Comparison of ENCODE assay signal across 21 mouse cellular contexts in genomic region chr3:53469650-53470049, GRCm38 (mm10). TPM values are rescaled to one million over a fixed set of nuclear protein-coding genes. Genes with fewer than 3 reads are reported as not detected.
DNase-seq lines count a peak whose midpoint lies in the region; ATAC-seq lines count a peak whose summit lies in the region.
"Had no signal": no experiment of that assay in that cellular context is flagged by ENCODE, and none has a peak within 500 bp of the region (broad histone marks: within the 10 kb centered on the region; RNA-seq: fewer than 3 reads in every experiment).

No protein-coding gene starts in this region.

- H3K27ac ChIP-seq in intestine, embryonic 16.5 days (ENCODE audit: low read length) = no peak overlapping the region
- no peak overlapping the region for H3K27ac ChIP-seq in intestine, embryonic 15.5 days
- H3K27ac ChIP-seq in kidney, embryonic 16.5 days (ENCODE audit: low read length) = no peak overlapping the region
- H3K27ac ChIP-seq in liver, embryonic 12.5 days = no peak overlapping the region
- H3K27ac ChIP-seq: embryonic facial prominence, embryonic 10.5 days; forebrain, embryonic 13.5 days; heart, adult 2 months; heart, embryonic 15.5 days had no signal

- 75% methylated on average over 5 of the region's 5 CpGs for WGBS in intestine, embryonic 16.5 days
- WGBS in intestine, embryonic 15.5 days = 80% methylated on average over 5 of the region's 5 CpGs
- 91% methylated on average over 5 of the region's 5 CpGs for WGBS in kidney, embryonic 16.5 days
- WGBS in liver, embryonic 12.5 days (ENCODE audit: insufficient replicate concordance) = 81% methylated on average over 5 of the region's 5 CpGs

- H3K4me2 ChIP-seq in intestine, embryonic 16.5 days (ENCODE audit: low read depth, low read length) = no peak overlapping the region
- no peak overlapping the region for H3K4me2 ChIP-seq in intestine, embryonic 15.5 days (replicated peaks)
- H3K4me2 ChIP-seq in kidney, embryonic 16.5 days (replicated peaks; ENCODE audit: low read depth, low read length) = no peak overlapping the region
- no peak overlapping the region for H3K4me2 ChIP-seq in liver, embryonic 12.5 days
- H3K4me2 ChIP-seq: forebrain, embryonic 13.5 days; heart, embryonic 11.5 days; heart, embryonic 15.5 days had no signal

- peaks cover 16% of the 10 kb centered on the region for H3K36me3 ChIP-seq in intestine, embryonic 16.5 days (ENCODE audit: control insufficient read depth, insufficient read depth, low read length)
- peaks cover 30% of the 10 kb centered on the region for H3K36me3 ChIP-seq in intestine, embryonic 15.5 days
- H3K36me3 ChIP-seq in kidney, embryonic 16.5 days (ENCODE audit: insufficient read depth, low read length) = peaks cover 47% of the 10 kb centered on the region
- H3K36me3 ChIP-seq in liver, embryonic 12.5 days = peaks cover 73% of the 10 kb centered on the region

- peak; percentile 61 for DNase-seq in kidney, adult 9 months
- DNase-seq in liver = no peak
- DNase-seq in testis, postnatal 14 days (ENCODE audit: low spot score) = no peak
- DNase-seq: adrenal gland, adult 8-10 months; adrenal gland, postnatal 36 days; B cell, adult 2 months; cerebellum, adult 2 months; forebrain, postnatal 0 days; gastrocnemius, postnatal 14 days; heart, adult 2 months; heart, postnatal 14 days had no signal

- no peaks in the 10 kb centered on the region for H3K9me3 ChIP-seq in intestine, embryonic 16.5 days (ENCODE audit: control insufficient read depth, low read length)
- no peaks in the 10 kb centered on the region for H3K9me3 ChIP-seq in intestine, embryonic 15.5 days
- H3K9me3 ChIP-seq in kidney, embryonic 16.5 days (ENCODE audit: low read length) = no peaks in the 10 kb centered on the region
- H3K9me3 ChIP-seq in liver, embryonic 12.5 days (replicated peaks) = no peaks in the 10 kb centered on the region
- H3K9me3 ChIP-seq: embryonic facial prominence, embryonic 10.5 days; forebrain, embryonic 13.5 days; G1E; heart, embryonic 15.5 days had no signal

- H3K4me3 ChIP-seq in intestine, embryonic 16.5 days (ENCODE audit: low read length) = no peak overlapping the region
- no peak overlapping the region for H3K4me3 ChIP-seq in intestine, embryonic 15.5 days (replicated peaks)
- no peak overlapping the region for H3K4me3 ChIP-seq in kidney, embryonic 16.5 days (ENCODE audit: low read length)
- no peak overlapping the region for H3K4me3 ChIP-seq in liver, embryonic 12.5 days
- H3K4me3 ChIP-seq: embryonic facial prominence, embryonic 10.5 days; forebrain, embryonic 13.5 days; heart, adult 2 months; heart, embryonic 15.5 days had no signal

- peak; percentile 26; the same call in 1 of the 2 replicates for ATAC-seq in intestine, embryonic 16.5 days
- ATAC-seq in intestine, embryonic 15.5 days = no peak
- no peak for ATAC-seq in kidney, embryonic 16.5 days (ENCODE audit: low FRiP score, low TSS enrichment)
- ATAC-seq in liver, embryonic 12.5 days = peak; percentile 45; the same call in 1 of the 2 replicates
- ATAC-seq: CD4-positive, CD25-positive, alpha-beta regulatory T cell, adult 4 months; forebrain, embryonic 13.5 days; forebrain, postnatal 0 days had no signal

- peaks cover 30% of the 10 kb centered on the region for H3K4me1 ChIP-seq in intestine, embryonic 16.5 days (ENCODE audit: control insufficient read depth, insufficient read depth, low read length)
- H3K4me1 ChIP-seq in intestine, embryonic 15.5 days (replicated peaks) = peaks cover 16% of the 10 kb centered on the region
- peaks cover 24% of the 10 kb centered on the region for H3K4me1 ChIP-seq in kidney, embryonic 16.5 days (ENCODE audit: insufficient read depth, low read length)
- peaks cover 45% of the 10 kb centered on the region for H3K4me1 ChIP-seq in liver, embryonic 12.5 days

- no peaks in the 10 kb centered on the region for H3K27me3 ChIP-seq in intestine, embryonic 16.5 days (replicated peaks; ENCODE audit: control insufficient read depth, insufficient read depth, low read length)
- no peaks in the 10 kb centered on the region for H3K27me3 ChIP-seq in intestine, embryonic 15.5 days (replicated peaks)
- H3K27me3 ChIP-seq in kidney, embryonic 16.5 days (ENCODE audit: insufficient read depth, low read length) = no peaks in the 10 kb centered on the region
- no peaks in the 10 kb centered on the region for H3K27me3 ChIP-seq in liver, embryonic 12.5 days (replicated peaks)
- H3K27me3 ChIP-seq: forebrain, embryonic 13.5 days; heart, embryonic 15.5 days had no signal

- no peak overlapping the region for H3K9ac ChIP-seq in intestine, embryonic 16.5 days (ENCODE audit: low read depth, low read length)
- H3K9ac ChIP-seq in intestine, embryonic 15.5 days = no peak overlapping the region
- H3K9ac ChIP-seq in kidney, embryonic 16.5 days (replicated peaks; ENCODE audit: low read length) = no peak overlapping the region
- H3K9ac ChIP-seq in liver, embryonic 12.5 days = no peak overlapping the region
- H3K9ac ChIP-seq: forebrain, embryonic 13.5 days; forebrain, postnatal 0 days; heart, embryonic 15.5 days had no signal

RNA-seq across cellular contexts. Expression of gene Proser1, which starts 6.2 kb away (rescaled TPM):
- 10.1 and 10.7 TPM in 2 replicates for polyA plus RNA-seq in intestine, embryonic 16.5 days (2015; fragmentation: Nextera tagmentation; extraction: Ambion mirVana)
- polyA plus RNA-seq in intestine, embryonic 15.5 days (2015; fragmentation: Nextera tagmentation; extraction: Ambion mirVana) = 14.2 and 15.0 TPM in 2 replicates
- 19.6 and 25.0 TPM in 2 replicates for polyA plus RNA-seq in kidney, embryonic 16.5 days (2015; fragmentation: Nextera tagmentation; extraction: Ambion mirVana)
- polyA plus RNA-seq in liver, embryonic 12.5 days (2016; fragmentation: Nextera tagmentation; extraction: Ambion mirVana) = 7.7 and 8.8 TPM in 2 replicates

RNA-seq across cellular contexts. Expression of gene Nhlrc3, which starts 6.5 kb away (rescaled TPM):
- polyA plus RNA-seq in intestine, embryonic 16.5 days (2015; fragmentation: Nextera tagmentation; extraction: Ambion mirVana) = 19.3 and 23.0 TPM in 2 replicates
- 14.8 and 16.0 TPM in 2 replicates for polyA plus RNA-seq in intestine, embryonic 15.5 days (2015; fragmentation: Nextera tagmentation; extraction: Ambion mirVana)
- 11.5 and 11.9 TPM in 2 replicates for polyA plus RNA-seq in kidney, embryonic 16.5 days (2015; fragmentation: Nextera tagmentation; extraction: Ambion mirVana)
- polyA plus RNA-seq in liver, embryonic 12.5 days (2016; fragmentation: Nextera tagmentation; extraction: Ambion mirVana) = 5.9 TPM in 2 replicates

RNA-seq across cellular contexts. Expression of gene Stoml3, which starts 18.8 kb away (rescaled TPM):
- polyA plus RNA-seq in intestine, embryonic 16.5 days (2015; fragmentation: Nextera tagmentation; extraction: Ambion mirVana) = not detected in 2 replicates
- polyA plus RNA-seq in intestine, embryonic 15.5 days (2015; fragmentation: Nextera tagmentation; extraction: Ambion mirVana) = 0.09 and 0.15 TPM in 2 replicates
- 0.09 and 0.22 TPM in 2 replicates for polyA plus RNA-seq in kidney, embryonic 16.5 days (2015; fragmentation: Nextera tagmentation; extraction: Ambion mirVana)
- not detected in 2 replicates for polyA plus RNA-seq in liver, embryonic 12.5 days (2016; fragmentation: Nextera tagmentation; extraction: Ambion mirVana)
- polyA plus RNA-seq: CD4-positive, CD25-positive, alpha-beta regulatory T cell, adult 4 months; embryonic facial prominence, embryonic 10.5 days; forebrain, embryonic 13.5 days; G1E; heart, adult 2 months; heart, embryonic 15.5 days had no signal

Comparison
In these comparisons a context has a peak if more than half of its experiments do, and no peak if none do; other contexts are left out.
1. ATAC-seq: peak in intestine, embryonic 16.5 days (single experiment) and liver, embryonic 12.5 days (single experiment); none in intestine, embryonic 15.5 days (single experiment) and kidney, embryonic 16.5 days (single experiment).